Mouse (Mus musculus) granulocyte monocyte progenitor cell, adult 5-6 weeks (primary cell): Measurements from ENCODE around the gene Plekhs1. TPM values are rescaled to one million over a fixed set of nuclear protein-coding genes. Genes with fewer than 3 reads are reported as not detected.
A peak's percentile ranks its signal among the peaks of the same experiment; 100 is the strongest.

Experiments used
- ATAC-seq: replicated peaks from 2 replicates; pipeline ENCODE4 v1.8.0; 2016; ENCODE audit warnings: mild to moderate bottlenecking, moderate TSS enrichment, inconsistent platforms; ENCODE audit not compliant: poor library complexity, severe bottlenecking
- total RNA-seq, 2 experiments: library from RNA; stranded (forward) in 1 of 2; stranded (reverse) in 1 of 2; fragments of 200-712, 200-1000 nt in 1 of 2; fragments of >200 nt in 1 of 2; fragmentation: Nextera tagmentation in 1 of 2; gene quantifications; 2 replicates each; pipeline ENCODE4 v1.2.3; 2014 to 2017

Plekhs1 gene
- total RNA-seq (2014; fragmentation: Nextera tagmentation) (not detected in 2 replicates), total RNA-seq (2017) (not detected in 2 replicates)

DNA sequence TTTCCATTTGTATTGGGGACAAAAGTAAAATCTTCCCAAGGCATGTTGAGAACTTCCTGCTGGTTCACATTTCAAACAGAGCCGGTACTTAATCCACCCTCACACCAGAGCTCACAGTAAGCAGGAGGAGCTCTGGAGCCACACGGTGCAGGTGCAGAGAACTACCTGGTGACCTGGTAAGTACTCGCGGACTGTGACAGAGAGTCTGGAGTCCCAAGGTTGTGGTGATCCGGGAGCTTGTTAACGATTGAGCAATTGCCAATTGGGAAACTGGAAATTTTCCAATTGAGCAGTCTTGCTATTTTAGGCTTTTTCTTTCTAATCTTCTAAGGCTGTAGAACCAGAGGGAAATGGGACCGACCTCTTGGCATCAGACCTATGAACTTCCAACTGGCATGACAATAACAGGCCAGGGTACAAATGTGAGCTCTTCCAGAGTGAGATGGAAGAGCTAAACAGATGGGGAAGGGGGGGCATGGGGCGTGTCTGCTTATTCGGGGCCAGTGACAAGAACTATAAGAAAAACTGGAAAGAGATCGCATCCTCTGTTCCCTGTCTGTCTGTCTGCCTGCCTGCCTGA lies at the start of gene Plekhs1:
Gene Plekhs1 (plus strand): TSS at position 119 of the 580 bp plus-strand sequence.
- no peak for ATAC-seq

DNA sequence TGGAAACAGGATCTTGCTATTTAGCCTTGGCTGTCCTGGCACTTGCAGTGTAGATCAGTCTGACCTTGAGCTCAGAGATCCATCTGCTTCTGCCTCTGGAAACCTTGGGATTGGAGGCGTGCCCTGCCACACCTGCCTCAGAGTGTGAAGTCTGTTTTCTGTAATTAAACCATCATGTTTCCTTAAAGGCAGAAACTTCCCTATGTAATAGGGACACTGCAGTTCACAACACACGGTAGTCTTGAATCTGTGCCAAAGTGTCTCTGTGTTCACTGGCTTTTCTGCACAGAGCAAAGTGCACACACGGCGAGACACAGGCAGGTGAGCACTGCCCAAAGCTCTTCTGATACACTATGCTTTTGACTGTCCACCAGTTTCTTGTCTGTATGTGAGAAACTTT lies 43.0 kb upstream of the Plekhs1 start:
- ATAC-seq, result no peak

DNA sequence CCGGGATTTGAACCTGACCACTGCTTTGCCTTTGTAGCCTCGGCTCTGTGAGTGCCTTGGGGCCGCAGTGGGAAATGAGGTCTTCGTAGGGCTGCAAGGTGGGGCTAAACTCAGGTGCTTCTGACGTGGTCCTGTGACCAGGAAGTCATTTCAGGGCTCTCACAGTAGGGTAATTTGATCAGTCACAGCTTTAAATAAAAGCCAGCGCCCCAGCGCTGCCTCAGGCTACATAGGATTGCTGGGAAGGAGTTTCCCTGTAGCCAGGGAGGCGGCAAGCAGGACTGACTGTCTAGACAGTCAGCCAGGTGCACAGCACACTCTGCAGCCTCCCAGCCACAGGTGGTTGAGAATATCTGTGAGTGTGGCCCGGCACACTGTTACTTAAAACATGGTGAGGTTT lies 42.0 kb upstream of the Plekhs1 start:
- ATAC-seq, result no peak

DNA sequence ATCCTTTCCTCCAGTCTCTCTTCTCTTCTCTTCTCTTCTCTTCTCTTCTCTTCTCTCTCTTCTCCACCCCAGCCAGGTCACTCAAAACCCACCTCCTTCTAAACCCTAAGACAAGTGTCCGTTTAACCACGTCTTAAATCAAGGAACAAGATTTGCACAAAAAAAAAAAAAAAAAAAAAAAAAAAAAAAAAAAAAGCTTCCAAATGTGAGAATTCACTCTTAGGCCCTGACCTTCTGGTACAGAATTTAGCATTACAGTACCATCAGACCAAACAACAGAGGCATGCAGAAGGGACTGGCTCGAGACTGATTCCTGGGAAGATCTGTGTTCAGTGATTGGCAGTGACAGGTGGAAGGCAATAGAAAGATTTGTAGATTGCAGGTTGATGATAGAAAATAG lies 41.1 kb upstream of the Plekhs1 start:
- no peak for ATAC-seq

DNA sequence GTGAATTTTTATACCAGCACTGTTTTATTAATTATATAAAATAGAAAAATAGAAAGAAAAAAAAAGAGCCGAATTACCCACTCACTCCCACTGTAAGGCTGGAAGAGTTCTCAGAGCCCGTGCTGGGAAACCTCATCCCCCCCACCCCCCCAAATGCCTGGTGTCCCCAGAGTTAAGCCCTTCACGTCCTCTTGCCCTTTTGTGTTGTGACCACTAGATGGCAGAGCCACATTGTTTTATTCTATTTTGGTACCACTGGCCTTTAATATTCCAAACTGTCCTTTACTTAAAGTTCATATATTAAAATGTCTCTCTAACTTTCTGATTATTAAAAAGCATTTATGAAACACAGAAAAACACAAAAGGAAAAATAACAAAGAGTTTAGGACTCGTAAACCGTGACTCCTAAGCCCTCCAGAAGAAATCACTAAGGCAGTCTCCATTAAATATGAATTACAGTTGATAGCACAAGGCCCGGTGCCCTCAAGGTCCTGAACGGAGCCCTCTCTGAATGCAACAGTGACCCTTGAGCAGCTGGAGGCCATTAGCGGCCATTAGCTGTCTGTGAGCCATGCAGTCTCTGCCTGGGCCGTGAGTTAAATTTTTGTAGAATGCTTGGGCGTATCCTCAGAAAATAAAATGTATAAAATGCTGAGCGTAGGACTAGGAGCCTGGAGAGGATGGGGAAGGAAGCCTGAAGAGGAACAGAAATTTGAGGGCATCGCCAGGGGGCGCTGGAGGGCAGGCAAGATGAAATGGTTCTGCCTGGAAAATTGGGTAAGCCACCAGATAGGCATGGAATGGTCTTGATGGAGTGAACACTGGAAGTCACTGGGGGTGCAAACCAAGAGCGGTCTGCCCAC lies 38.7 kb upstream of the Plekhs1 start:
- peak; percentile 84 for ATAC-seq

DNA sequence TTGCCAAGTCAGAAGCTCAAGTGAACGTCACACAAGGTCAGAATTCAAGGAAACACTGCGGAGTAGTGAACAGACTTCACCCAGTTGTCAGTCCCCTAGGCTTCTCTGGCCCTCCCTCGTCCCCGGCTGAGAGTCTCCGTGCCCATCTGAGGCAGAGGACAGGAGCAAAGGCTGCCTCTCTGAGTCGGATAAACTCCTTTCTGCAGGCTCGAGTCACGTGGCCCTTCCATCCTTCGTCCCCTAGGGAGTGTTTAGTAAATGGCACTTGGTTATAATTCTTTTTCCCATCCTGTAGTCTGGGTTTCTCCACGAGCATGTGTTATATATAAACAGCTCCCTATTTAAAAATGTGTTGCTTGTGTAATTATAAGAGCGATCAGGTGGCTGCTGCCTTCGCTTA lies 38.1 kb upstream of the Plekhs1 start:
- no peak for ATAC-seq

DNA sequence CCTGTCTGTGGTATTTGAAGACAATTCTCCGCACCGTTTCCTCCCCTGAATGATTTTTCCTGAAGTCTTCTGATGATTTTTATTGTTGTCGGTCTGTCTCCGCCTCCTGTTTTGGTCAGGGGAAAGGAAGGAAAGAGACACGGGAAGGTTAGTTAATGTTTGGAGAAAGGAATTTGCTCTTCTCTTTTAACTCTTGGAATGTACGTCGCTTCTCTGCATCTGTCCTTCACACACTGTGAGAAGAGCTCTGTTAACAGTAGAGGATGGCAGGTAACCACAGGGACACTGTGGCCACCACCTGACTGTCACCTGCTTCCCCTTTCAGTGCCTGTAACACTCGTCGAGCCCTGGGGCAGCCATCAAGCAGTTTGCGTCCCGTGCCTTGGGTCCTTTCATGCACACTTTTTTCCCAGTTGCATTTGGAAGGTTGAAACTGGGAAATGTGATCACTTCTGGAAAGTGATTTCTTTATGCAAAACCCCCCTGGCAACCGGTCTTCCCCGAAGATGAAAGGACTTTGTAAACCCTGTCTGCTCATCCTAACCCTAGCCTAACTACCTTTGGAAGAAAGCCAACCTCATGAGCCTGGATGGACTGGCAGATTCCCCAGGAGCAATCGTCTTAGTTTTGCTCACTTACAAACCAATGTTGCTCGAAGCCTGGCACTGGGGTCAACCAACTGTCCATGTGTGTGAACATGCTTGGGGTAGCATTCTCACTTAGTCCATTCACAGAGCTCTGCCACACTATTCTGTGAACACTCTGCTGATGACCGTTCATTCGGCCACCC lies 36.6 kb upstream of the Plekhs1 start:
- no peak for ATAC-seq

DNA sequence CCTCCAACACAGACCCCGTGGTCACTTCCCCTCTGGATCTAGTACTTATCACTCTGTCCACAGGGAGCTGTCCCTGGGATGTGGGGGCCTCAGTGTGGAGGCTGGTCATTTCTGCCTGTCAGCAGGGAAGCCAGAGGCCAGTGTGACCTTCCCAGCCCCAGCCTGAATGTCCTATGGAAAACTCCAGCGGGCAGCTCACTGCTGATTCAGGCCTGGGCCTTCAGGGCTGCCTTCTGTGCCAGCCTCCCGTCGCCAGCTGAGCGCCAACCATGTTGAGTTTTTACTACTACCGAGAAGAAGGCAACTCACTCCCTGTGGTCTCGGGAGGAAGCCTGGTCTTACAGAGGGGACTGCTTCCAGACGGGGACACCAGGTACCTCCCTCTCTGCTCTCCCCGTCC lies 35.9 kb upstream of the Plekhs1 start:
- ATAC-seq, result no peak

DNA sequence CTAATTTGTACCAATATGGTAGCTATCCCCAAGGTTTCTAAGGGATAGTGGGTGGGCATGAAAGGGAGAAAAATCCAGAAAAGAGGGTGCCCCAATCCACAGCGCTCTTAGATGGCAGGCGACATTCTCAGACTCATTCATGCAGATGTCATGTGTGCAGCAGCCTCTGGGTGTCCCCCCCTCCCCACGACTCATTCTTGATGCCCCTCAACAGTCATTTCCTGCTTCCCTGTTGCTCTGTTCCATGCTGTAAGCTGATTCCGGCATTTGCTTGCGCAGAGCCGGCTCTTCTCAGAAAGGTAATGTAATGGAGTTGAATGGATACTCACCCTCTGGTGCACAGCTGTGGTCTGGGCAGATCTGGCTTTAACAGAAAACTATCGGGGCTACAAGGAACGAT lies 31.1 kb upstream of the Plekhs1 start:
- no peak for ATAC-seq

DNA sequence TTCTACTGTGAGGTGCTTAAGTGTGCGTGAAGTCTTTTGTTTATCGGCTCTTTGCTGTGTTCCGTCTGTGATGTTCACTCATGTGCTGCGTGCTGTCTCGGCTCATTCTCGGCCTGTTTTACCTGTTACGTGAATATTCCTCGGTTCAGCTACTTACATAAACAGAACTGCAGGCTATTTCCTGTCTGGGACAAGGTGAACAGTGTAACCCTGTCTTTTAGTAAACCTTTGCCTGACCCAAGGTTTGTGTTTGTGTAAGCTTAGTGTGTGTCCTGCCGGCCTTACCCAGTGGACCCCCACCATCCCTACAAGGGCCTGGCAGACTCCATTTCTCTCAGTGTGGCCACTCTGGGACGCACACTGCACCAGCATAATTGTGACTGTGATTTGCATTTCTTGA lies 28.7 kb upstream of the Plekhs1 start:
- no peak for ATAC-seq

DNA sequence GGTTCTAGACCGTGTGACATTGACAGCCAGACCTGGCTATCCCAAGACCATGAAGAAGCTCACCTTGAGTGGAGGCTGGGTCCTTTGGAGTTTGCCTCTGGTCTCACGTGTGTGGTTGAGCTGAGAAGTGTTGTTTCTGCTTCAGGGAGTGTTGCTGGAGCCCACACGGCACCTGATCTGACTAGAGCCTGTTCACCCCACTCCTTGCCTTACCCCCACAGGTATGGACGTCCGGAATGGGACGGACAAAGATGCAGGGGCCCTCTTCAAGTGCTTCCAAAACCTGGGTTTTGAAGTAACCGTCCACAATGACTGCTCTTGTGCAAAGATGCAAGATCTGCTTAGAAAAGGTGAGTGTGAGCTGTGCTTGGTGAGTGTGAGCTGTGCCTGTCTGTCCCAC lies 27.9 kb upstream of the Plekhs1 start:
- ATAC-seq, result no peak

DNA sequence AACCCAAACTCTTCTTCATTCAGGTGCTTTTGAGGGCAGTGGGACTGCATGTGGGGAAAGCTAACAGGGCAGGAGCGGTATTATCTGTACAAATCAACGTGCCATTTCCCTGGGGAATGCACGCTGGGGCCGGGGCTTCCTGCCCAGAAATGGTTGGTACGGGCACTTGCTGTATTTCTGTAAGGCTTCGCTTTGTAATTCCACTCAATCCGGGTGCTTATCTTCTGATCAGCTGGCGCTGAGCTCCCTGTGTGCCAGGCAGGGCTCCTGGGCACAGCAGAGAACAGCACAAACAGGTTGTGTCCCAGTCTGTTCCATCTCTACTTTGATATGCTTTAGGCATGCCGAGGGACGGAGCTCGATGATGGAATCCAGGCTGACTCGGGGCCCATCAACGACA lies 25.1 kb upstream of the Plekhs1 start:
- no peak for ATAC-seq

DNA sequence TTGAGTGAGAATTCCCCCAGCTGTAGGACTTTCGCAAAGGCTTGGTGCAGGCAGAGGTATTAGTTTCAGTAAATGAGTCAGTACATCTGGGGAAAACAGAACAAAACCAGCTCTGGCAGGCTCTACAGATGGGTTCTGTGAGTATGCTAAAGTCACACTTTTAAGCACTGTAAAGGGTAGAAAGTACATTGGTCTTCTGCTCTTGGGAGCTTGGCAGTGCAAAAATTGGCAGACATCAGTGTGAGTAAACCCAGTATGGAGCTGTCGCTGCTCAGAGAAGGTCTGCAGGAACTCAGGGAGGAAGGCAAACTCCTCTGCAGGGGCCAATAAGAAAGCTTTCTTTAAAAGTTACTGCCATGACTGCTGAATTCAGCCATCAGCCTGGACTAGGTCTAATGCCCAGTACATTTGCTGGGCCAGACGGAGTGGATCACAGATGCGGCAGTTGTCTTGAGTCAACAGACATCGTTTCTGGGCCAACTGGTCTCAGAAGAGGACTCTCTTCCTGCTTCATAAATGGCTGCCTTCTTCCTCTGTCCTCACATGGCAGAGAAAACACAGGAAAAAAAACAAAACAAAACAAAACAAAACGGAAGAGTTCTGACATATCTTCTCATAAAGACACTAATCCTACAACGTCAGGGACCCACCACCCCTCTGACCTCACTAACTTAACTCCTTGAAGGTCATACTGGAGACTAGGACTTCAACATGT lies 22.9 kb upstream of the Plekhs1 start:
- no peak for ATAC-seq

DNA sequence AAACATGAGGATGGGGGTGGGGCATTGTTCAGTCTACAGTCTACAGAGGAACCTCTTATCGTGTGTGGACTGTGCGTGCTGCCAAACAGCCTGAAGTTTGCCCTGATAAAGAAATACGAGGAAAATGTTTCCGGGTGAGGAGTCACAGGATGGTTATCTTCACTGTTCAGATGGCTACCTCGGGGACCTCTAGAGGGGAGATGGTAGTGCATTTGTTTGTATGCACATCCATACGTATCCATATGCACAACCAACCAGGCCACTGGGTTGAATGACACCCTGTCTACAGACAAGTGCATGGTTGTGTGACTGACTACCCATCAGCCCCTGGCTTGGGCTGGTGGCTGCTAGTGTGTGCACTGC lies 22.4 kb upstream of the Plekhs1 start:
- no peak for ATAC-seq

DNA sequence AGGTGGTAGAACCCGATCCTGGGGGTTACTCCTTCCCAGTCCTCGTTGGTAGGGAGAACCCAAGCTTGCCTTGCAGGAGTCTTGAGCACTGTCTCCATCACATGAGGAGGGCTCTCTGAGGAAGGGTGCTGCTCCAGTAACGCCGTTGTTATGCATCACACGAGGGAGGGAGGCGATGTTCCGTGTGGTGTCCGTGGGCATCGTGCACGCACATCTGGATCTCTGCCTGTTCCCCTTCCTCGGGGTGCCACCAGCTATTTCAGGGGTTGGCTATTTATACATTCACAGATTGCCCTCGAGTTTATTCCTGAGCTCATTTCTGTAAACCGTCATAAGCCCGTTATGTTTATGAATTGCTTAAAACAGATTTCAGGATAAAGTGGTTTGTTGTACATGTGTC lies 18.0 kb upstream of the Plekhs1 start:
- no peak for ATAC-seq

DNA sequence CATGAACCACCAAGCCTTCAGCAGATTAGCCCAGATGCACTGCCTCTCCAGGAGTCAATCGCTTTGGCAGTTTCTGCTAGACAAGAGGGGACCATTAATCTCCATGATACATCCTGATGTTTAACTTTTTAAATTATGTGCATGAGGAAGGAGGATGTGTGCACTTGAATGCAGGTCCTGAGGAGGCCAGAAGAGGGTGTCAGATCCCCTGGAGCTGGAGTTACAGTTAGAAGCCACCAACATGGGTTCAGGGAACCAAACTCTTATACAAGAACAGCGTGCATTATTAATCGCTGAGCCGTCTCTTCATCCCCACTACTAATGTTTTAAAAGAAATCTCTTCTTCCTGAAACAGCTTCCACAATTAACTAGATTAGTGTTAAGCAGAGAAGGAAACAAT lies 12.7 kb upstream of the Plekhs1 start:
- no peak for ATAC-seq

DNA sequence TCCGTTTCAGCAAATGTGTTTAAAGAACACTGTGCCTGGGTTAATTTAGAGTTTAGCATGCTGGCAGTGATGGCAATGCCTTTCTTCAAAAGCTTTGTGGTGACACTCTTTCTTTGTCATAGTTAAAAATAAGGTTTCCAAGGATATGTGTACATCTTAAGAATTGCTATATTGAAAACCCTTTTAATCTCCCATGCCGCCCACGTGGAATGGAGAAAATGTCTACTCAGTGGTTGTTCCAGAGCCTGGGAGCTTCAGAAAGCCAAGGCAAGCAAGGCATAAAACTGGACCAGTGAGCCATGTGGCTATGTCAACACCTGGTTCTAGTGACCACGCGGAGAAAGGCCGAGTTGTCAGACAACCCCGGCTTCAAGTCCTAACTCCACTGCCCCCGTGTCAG lies 11.9 kb upstream of the Plekhs1 start:
- no peak for ATAC-seq

DNA sequence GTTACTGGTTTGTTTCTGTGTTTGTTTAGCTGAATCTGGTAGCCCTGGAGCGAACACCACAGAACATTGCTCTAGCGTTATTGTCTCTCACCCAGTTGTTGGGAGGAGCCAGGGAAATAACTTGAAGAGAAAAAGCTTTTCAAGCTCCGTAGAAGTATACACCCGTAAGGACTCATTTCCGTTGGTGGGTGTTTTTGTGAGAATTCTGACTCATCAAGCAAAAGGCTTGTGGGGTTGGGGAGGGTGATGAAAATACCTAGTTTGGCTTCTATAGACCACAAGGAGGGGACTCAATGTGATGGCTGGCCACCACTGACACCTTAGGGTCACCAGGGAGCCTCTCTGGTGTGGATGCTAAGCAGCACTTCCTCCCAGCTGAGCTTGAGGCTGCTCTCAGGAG lies 10.5 kb upstream of the Plekhs1 start:
- no peak for ATAC-seq

DNA sequence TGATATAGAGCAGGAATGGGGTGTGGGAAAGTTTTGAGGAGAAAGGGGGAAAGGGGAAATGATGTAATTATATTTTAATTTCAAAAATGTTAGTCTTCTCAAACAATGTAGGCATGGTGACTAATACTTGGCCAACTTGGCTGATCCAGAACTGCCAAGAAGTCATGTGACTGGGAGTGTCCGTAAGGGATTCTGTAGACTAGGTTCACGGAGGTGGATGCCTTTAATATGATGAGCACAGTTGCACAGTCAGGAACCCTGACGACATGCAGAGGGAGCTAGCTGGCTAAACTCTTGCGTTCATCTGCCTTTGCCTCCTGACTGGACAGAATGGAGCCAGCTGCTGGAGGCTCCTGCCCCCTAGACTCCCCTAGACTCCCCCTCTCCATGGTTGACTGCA lies 9.6 kb upstream of the Plekhs1 start:
- ATAC-seq, result no peak

DNA sequence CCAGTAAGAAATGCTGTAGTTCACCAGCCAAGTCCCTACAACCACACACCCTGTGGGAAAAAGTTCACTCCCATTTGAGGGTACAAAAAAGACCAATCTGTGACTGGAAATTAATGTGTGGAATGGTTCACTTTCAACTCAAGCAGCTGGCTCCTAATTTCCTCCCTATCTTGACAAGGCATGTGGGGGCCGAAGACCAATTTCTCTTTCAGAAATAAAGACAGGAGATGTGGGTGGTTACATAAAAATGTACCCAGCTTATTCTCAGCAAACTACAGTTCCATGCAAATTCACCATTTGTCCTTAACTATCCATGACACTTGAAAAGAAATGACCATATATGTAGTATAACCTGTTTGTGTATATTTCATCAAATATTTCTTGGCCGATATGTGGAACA lies 9.0 kb upstream of the Plekhs1 start:
- no peak for ATAC-seq

DNA sequence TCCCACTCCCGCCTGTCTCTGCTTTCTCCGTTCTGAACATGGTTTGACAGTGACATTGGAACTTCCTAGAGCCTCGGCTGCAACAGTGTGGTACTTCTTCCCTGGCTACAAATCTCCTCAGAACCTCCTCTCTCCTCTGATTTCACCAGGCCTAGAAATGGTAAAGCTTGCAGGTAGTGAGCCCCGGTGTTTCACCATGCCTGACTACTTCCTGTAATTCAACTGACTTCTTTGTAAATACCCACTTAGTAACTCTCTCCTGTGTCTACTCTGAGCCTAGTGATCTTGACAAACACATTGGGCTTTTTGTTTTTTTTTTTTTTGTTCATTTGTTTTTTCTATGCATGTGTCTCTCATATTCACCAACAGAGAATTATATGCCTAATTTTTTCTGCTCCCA lies 6.6 kb upstream of the Plekhs1 start:
- ATAC-seq, result no peak
